Mouse (Mus musculus): Measurements from ENCODE around the gene Carmil3. TPM values are rescaled to one million over a fixed set of nuclear protein-coding genes. Genes with fewer than 3 reads are reported as not detected.
A peak's percentile ranks its signal among the peaks of the same experiment; 100 is the strongest.

Carmil3 gene
- polyA plus RNA-seq, 1 experiment = 9.9 TPM

- Histone ChIP-seq H3K4me3 (ENCODE audit: low read depth, low read length) (no peak overlapping the region), H3K27ac (ENCODE audit: insufficient read depth, low read length) (no peak overlapping the region), H3K27me3 (ENCODE audit: control insufficient read depth, insufficient read depth, low read length, poor library complexity, severe bottlenecking) (no peaks in the 10 kb centered on the region), H3K36me3 (ENCODE audit: control insufficient read depth, insufficient read depth, low read length, poor library complexity, severe bottlenecking) (no peaks in the 10 kb centered on the region), H3K4me1 (ENCODE audit: control insufficient read depth, insufficient read depth, low read length) (peaks cover 2% of the 10 kb centered on the region), H3K9me3 (replicated peaks; ENCODE audit: control insufficient read depth, insufficient read depth, low read length, poor library complexity, severe bottlenecking) (no peaks in the 10 kb centered on the region), H3K9ac (ENCODE audit: low read depth, poor library complexity, severe bottlenecking) (no peak overlapping the region)
- TF ChIP-seq POLR2A (IDR thresholded peaks at IDR 0.05; ENCODE audit: insufficient read depth, low read length) = no peak
- TF ChIP-seq EP300 (IDR thresholded peaks at IDR 0.05; ENCODE audit: insufficient read depth, low read depth, low read length) = no peak
- no peak for TF ChIP-seq CTCF (IDR thresholded peaks at IDR 0.05; ENCODE audit: low read depth, low read length)
These were observed 20.6 kb downstream of the Carmil3 start for GRCm38 (mm10) chr14:55511037-55511436.

- Histone ChIP-seq H3K36me3 (ENCODE audit: control insufficient read depth, insufficient read depth, low read length, poor library complexity, severe bottlenecking) (no peaks in the 10 kb centered on the region), H3K4me3 (ENCODE audit: low read depth, low read length) (no peak overlapping the region), H3K4me1 (ENCODE audit: control insufficient read depth, insufficient read depth, low read length) (peaks cover 2% of the 10 kb centered on the region), H3K9ac (ENCODE audit: low read depth, poor library complexity, severe bottlenecking) (no peak overlapping the region), H3K9me3 (replicated peaks; ENCODE audit: control insufficient read depth, insufficient read depth, low read length, poor library complexity, severe bottlenecking) (no peaks in the 10 kb centered on the region), H3K27ac (ENCODE audit: insufficient read depth, low read length) (no peak overlapping the region), H3K27me3 (ENCODE audit: control insufficient read depth, insufficient read depth, low read length, poor library complexity, severe bottlenecking) (no peaks in the 10 kb centered on the region)
- no peak for TF ChIP-seq EP300 (IDR thresholded peaks at IDR 0.05; ENCODE audit: insufficient read depth, low read depth, low read length)
- TF ChIP-seq POLR2A (IDR thresholded peaks at IDR 0.05; ENCODE audit: insufficient read depth, low read length) = no peak
- no peak for TF ChIP-seq CTCF (IDR thresholded peaks at IDR 0.05; ENCODE audit: low read depth, low read length)
These were observed 23.5 kb downstream of the Carmil3 start for GRCm38 (mm10) chr14:55513927-55514326.

DNA sequence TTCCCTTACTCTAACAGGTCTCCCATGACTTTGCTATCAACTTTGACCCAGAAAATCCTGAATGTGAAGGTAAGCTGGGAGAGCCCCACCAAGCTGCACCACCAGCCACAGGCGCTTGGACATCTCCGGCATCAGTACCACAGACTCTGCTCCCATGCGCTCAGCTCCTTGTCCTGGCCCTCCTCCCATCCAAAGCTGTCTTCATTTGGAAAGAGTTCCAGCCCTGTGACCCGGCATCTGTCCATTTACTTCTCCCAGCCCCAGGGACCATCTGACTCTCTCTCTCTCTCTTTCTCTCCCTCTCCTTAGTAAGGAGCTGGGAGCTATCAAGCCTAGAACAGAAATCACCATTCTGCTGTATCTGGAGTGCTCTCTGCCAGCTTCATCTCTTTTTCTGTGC is 25.4 kb downstream of the Carmil3 start:
- TF ChIP-seq EP300 (IDR thresholded peaks at IDR 0.05; ENCODE audit: insufficient read depth, low read depth, low read length) = no peak
- no peak for TF ChIP-seq CTCF (IDR thresholded peaks at IDR 0.05; ENCODE audit: low read depth, low read length)
- TF ChIP-seq POLR2A (IDR thresholded peaks at IDR 0.05; ENCODE audit: insufficient read depth, low read length) = no peak
- Histone ChIP-seq H3K27ac (ENCODE audit: insufficient read depth, low read length) (no peak overlapping the region), H3K27me3 (ENCODE audit: control insufficient read depth, insufficient read depth, low read length, poor library complexity, severe bottlenecking) (no peaks in the 10 kb centered on the region), H3K9me3 (replicated peaks; ENCODE audit: control insufficient read depth, insufficient read depth, low read length, poor library complexity, severe bottlenecking) (no peaks in the 10 kb centered on the region), H3K4me1 (ENCODE audit: control insufficient read depth, insufficient read depth, low read length) (peaks cover 2% of the 10 kb centered on the region), H3K9ac (ENCODE audit: low read depth, poor library complexity, severe bottlenecking) (no peak overlapping the region), H3K4me3 (ENCODE audit: low read depth, low read length) (no peak overlapping the region), H3K36me3 (ENCODE audit: control insufficient read depth, insufficient read depth, low read length, poor library complexity, severe bottlenecking) (no peaks in the 10 kb centered on the region)

GRCm38 (mm10) chr14:55518897-55519296 is 28.4 kb downstream of the Carmil3 start:
- no peaks in the 10 kb centered on the region for H3K27me3 ChIP-seq (ENCODE audit: control insufficient read depth, insufficient read depth, low read length, poor library complexity, severe bottlenecking)
- no peaks in the 10 kb centered on the region for H3K4me1 ChIP-seq (ENCODE audit: control insufficient read depth, insufficient read depth, low read length)
- H3K9ac ChIP-seq (ENCODE audit: low read depth, poor library complexity, severe bottlenecking) = no peak overlapping the region
- no peak overlapping the region for H3K27ac ChIP-seq (ENCODE audit: insufficient read depth, low read length)
- TF ChIP-seq CTCF (IDR thresholded peaks at IDR 0.05; ENCODE audit: low read depth, low read length) (no peak), EP300 (IDR thresholded peaks at IDR 0.05; ENCODE audit: insufficient read depth, low read depth, low read length) (no peak), POLR2A (IDR thresholded peaks at IDR 0.05; ENCODE audit: insufficient read depth, low read length) (no peak)
- H3K4me3 ChIP-seq (ENCODE audit: low read depth, low read length) = no peak overlapping the region
- no peaks in the 10 kb centered on the region for H3K36me3 ChIP-seq (ENCODE audit: control insufficient read depth, insufficient read depth, low read length, poor library complexity, severe bottlenecking)
- no peaks in the 10 kb centered on the region for H3K9me3 ChIP-seq (replicated peaks; ENCODE audit: control insufficient read depth, insufficient read depth, low read length, poor library complexity, severe bottlenecking)

DNA sequence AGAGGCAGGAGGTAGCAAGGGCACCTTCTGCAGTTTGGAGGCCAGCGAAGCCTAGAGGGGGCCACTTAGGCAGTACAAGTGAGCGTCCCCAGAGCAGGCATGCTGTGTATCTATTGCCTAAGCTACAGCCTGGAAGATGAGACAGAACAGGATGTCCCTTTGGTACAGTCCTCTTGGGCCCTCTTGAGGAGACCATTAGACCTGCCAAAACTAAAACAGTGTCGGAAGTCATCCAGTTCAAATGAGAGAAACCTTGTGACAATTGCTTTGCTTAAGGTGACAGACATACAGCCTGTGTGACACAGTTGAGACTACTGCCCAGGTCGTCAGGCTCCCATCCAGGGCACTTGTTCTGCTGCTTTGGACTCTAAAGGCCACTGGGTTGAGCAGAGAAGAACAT is 29.2 kb downstream of the Carmil3 start:
- H3K9me3 ChIP-seq (replicated peaks; ENCODE audit: control insufficient read depth, insufficient read depth, low read length, poor library complexity, severe bottlenecking) = no peaks in the 10 kb centered on the region
- no peaks in the 10 kb centered on the region for H3K27me3 ChIP-seq (ENCODE audit: control insufficient read depth, insufficient read depth, low read length, poor library complexity, severe bottlenecking)
- H3K4me3 ChIP-seq (ENCODE audit: low read depth, low read length) = no peak overlapping the region
- no peak overlapping the region for H3K9ac ChIP-seq (ENCODE audit: low read depth, poor library complexity, severe bottlenecking)
- no peaks in the 10 kb centered on the region for H3K36me3 ChIP-seq (ENCODE audit: control insufficient read depth, insufficient read depth, low read length, poor library complexity, severe bottlenecking)
- no peak overlapping the region for H3K27ac ChIP-seq (ENCODE audit: insufficient read depth, low read length)
- TF ChIP-seq CTCF (IDR thresholded peaks at IDR 0.05; ENCODE audit: low read depth, low read length) (no peak), POLR2A (IDR thresholded peaks at IDR 0.05; ENCODE audit: insufficient read depth, low read length) (no peak), EP300 (IDR thresholded peaks at IDR 0.05; ENCODE audit: insufficient read depth, low read depth, low read length) (no peak)
- no peaks in the 10 kb centered on the region for H3K4me1 ChIP-seq (ENCODE audit: control insufficient read depth, insufficient read depth, low read length)

- Histone ChIP-seq H3K4me1 (ENCODE audit: control insufficient read depth, insufficient read depth, low read length) (no peaks in the 10 kb centered on the region), H3K9ac (ENCODE audit: low read depth, poor library complexity, severe bottlenecking) (peak overlapping the region; percentile 17), H3K36me3 (ENCODE audit: control insufficient read depth, insufficient read depth, low read length, poor library complexity, severe bottlenecking) (no peaks in the 10 kb centered on the region), H3K27me3 (ENCODE audit: control insufficient read depth, insufficient read depth, low read length, poor library complexity, severe bottlenecking) (no peaks in the 10 kb centered on the region), H3K4me3 (ENCODE audit: low read depth, low read length) (peak overlapping the region; percentile 74), H3K9me3 (replicated peaks; ENCODE audit: control insufficient read depth, insufficient read depth, low read length, poor library complexity, severe bottlenecking) (no peaks in the 10 kb centered on the region), H3K27ac (ENCODE audit: insufficient read depth, low read length) (no peak overlapping the region)
- TF ChIP-seq EP300 (IDR thresholded peaks at IDR 0.05; ENCODE audit: insufficient read depth, low read depth, low read length) (no peak), POLR2A (IDR thresholded peaks at IDR 0.05; ENCODE audit: insufficient read depth, low read length) (no peak), CTCF (IDR thresholded peaks at IDR 0.05; ENCODE audit: low read depth, low read length) (peak; percentile 42)
These were observed 30.3 kb downstream of the Carmil3 start for GRCm38 (mm10) chr14:55520451-55521361.

All from ES-Bruce4 (cell line).